Mouse (Mus musculus): Measurements from ENCODE around the gene Baz2b. TPM values are rescaled to one million over a fixed set of nuclear protein-coding genes. Genes with fewer than 3 reads are reported as not detected.

The Baz2b gene
- polyA plus RNA-seq, 1 experiment from 2014 or later: 108 TPM

DNA sequence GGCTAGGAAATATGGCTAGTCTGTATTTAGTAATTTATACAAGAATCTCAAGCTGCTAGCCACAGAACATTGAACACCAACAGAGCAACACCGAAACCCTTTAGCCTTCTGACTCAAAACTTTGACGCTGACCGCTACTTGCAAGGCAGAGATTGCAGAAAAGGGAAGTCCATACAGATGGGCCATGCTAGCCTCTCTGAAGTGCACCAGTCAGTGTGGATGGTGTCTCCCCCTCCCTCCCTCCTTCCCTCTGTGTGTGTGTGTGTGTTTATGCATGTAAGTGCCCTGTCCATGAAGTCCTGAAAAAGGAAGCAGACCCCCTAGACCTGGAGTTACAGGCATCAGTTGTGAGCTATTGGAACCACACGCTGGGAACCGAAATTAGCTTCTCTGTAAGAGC lies 33.6 kb downstream of the Baz2b start:
- H3K4me3 ChIP-seq (ENCODE audit: low read depth, low read length): no peak overlapping the region
- ATAC-seq (ENCODE audit: low FRiP score) (no peak), DNase-seq (ENCODE audit: low spot score) (no peak)
- no peaks in the 10 kb centered on the region for H3K36me3 ChIP-seq (ENCODE audit: control insufficient read depth, insufficient read depth, low read length)
- H3K27me3 ChIP-seq (ENCODE audit: control insufficient read depth, insufficient read depth, low read length): no peaks in the 10 kb centered on the region
- 82% methylated on average over 5 of the region's 5 CpGs for WGBS
- H3K4me1 ChIP-seq (replicated peaks; ENCODE audit: control insufficient read depth, insufficient read depth, low read length): no peaks in the 10 kb centered on the region
- H3K9me3 ChIP-seq (ENCODE audit: control insufficient read depth, low read length): no peaks in the 10 kb centered on the region
- H3K27ac ChIP-seq (ENCODE audit: low read depth, low read length): no peak overlapping the region
- no peak overlapping the region for H3K4me2 ChIP-seq (replicated peaks; ENCODE audit: low read depth, low read length)
- H3K9ac ChIP-seq (ENCODE audit: low read depth, low read length): no peak overlapping the region

GRCm38 (mm10) chr2:60175078-60175477 lies 34.6 kb downstream of the Baz2b start:
- DNase-seq (ENCODE audit: low spot score) (no peak), ATAC-seq (ENCODE audit: low FRiP score) (no peak)
- WGBS: 92% methylated on average over 3 of the region's 4 CpGs
- no peaks in the 10 kb centered on the region for H3K27me3 ChIP-seq (ENCODE audit: control insufficient read depth, insufficient read depth, low read length)
- no peaks in the 10 kb centered on the region for H3K36me3 ChIP-seq (ENCODE audit: control insufficient read depth, insufficient read depth, low read length)
- H3K9me3 ChIP-seq (ENCODE audit: control insufficient read depth, low read length): no peaks in the 10 kb centered on the region
- no peak overlapping the region for H3K4me2 ChIP-seq (replicated peaks; ENCODE audit: low read depth, low read length)
- no peaks in the 10 kb centered on the region for H3K4me1 ChIP-seq (replicated peaks; ENCODE audit: control insufficient read depth, insufficient read depth, low read length)
- H3K27ac ChIP-seq (ENCODE audit: low read depth, low read length): no peak overlapping the region
- H3K9ac ChIP-seq (ENCODE audit: low read depth, low read length): no peak overlapping the region
- H3K4me3 ChIP-seq (ENCODE audit: low read depth, low read length): no peak overlapping the region

DNA sequence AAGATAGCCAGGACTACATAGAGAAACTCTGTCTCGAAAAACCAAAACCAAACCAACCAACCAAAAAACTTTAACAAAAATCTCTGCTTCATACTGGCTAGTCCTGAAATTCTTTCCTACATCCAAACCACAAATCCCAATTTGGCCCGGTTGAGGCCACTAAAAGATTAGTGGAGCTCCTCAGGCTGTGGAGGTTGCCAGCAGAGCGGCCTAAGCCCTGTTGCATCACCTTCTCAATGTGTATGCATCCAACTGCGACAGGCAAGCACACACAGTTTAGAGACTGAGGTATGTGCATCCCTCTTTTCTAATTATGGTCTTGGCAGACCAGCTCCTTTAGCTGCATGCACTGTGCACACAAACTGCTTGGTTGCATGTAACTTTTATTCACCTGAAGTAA lies 36.0 kb downstream of the Baz2b start:
- no peaks in the 10 kb centered on the region for H3K4me1 ChIP-seq (replicated peaks; ENCODE audit: control insufficient read depth, insufficient read depth, low read length)
- H3K27me3 ChIP-seq (ENCODE audit: control insufficient read depth, insufficient read depth, low read length): no peaks in the 10 kb centered on the region
- H3K9me3 ChIP-seq (ENCODE audit: control insufficient read depth, low read length): no peaks in the 10 kb centered on the region
- no peak for DNase-seq (ENCODE audit: low spot score)
- H3K4me2 ChIP-seq (replicated peaks; ENCODE audit: low read depth, low read length): no peak overlapping the region
- no peaks in the 10 kb centered on the region for H3K36me3 ChIP-seq (ENCODE audit: control insufficient read depth, insufficient read depth, low read length)
- H3K9ac ChIP-seq (ENCODE audit: low read depth, low read length): no peak overlapping the region
- no peak for ATAC-seq (ENCODE audit: low FRiP score)
- H3K4me3 ChIP-seq (ENCODE audit: low read depth, low read length): no peak overlapping the region
- 95% methylated on average over 4 of the region's 4 CpGs for WGBS
- H3K27ac ChIP-seq (ENCODE audit: low read depth, low read length): no peak overlapping the region

DNA sequence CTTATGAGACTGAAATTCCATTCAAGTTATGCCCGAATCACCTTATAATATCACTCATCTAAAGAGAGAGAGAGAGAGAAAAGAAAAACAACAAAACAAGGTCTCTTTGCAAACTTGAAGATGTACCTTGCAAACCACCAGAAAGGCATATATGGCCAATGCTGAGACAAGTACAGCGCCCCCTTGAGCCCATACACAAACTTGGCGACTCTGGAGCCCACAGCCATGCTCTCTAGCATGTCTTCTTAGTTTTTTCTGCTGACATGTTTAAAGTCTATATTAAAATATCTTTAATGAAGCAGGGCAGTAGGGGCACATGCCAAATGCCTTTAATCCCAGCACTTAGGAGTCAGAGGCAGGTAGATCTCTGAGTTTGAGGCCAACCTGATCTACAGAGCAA lies 36.4 kb downstream of the Baz2b start:
- no peak overlapping the region for H3K27ac ChIP-seq (ENCODE audit: low read depth, low read length)
- no peak overlapping the region for H3K9ac ChIP-seq (ENCODE audit: low read depth, low read length)
- 58% methylated on average over 3 of the region's 3 CpGs for WGBS
- no peaks in the 10 kb centered on the region for H3K36me3 ChIP-seq (ENCODE audit: control insufficient read depth, insufficient read depth, low read length)
- no peaks in the 10 kb centered on the region for H3K4me1 ChIP-seq (replicated peaks; ENCODE audit: control insufficient read depth, insufficient read depth, low read length)
- no peaks in the 10 kb centered on the region for H3K27me3 ChIP-seq (ENCODE audit: control insufficient read depth, insufficient read depth, low read length)
- DNase-seq (ENCODE audit: low spot score) (no peak), ATAC-seq (ENCODE audit: low FRiP score) (no peak)
- H3K4me2 ChIP-seq (replicated peaks; ENCODE audit: low read depth, low read length): no peak overlapping the region
- H3K4me3 ChIP-seq (ENCODE audit: low read depth, low read length): no peak overlapping the region
- no peaks in the 10 kb centered on the region for H3K9me3 ChIP-seq (ENCODE audit: control insufficient read depth, low read length)

GRCm38 (mm10) chr2:60172531-60172914 lies 37.1 kb downstream of the Baz2b start:
- no peak overlapping the region for H3K27ac ChIP-seq (ENCODE audit: low read depth, low read length)
- no peak for ATAC-seq (ENCODE audit: low FRiP score)
- no peak overlapping the region for H3K4me2 ChIP-seq (replicated peaks; ENCODE audit: low read depth, low read length)
- no peaks in the 10 kb centered on the region for H3K27me3 ChIP-seq (ENCODE audit: control insufficient read depth, insufficient read depth, low read length)
- no peaks in the 10 kb centered on the region for H3K4me1 ChIP-seq (replicated peaks; ENCODE audit: control insufficient read depth, insufficient read depth, low read length)
- no peak overlapping the region for H3K4me3 ChIP-seq (ENCODE audit: low read depth, low read length)
- 58% methylated on average over 2 of the region's 2 CpGs for WGBS
- no peak for DNase-seq (ENCODE audit: low spot score)
- H3K9me3 ChIP-seq (ENCODE audit: control insufficient read depth, low read length): no peaks in the 10 kb centered on the region
- no peaks in the 10 kb centered on the region for H3K36me3 ChIP-seq (ENCODE audit: control insufficient read depth, insufficient read depth, low read length)
- no peak overlapping the region for H3K9ac ChIP-seq (ENCODE audit: low read depth, low read length)

GRCm38 (mm10) chr2:60171786-60172530 lies 37.7 kb downstream of the Baz2b start:
- no peaks in the 10 kb centered on the region for H3K36me3 ChIP-seq (ENCODE audit: control insufficient read depth, insufficient read depth, low read length)
- no peaks in the 10 kb centered on the region for H3K27me3 ChIP-seq (ENCODE audit: control insufficient read depth, insufficient read depth, low read length)
- H3K4me1 ChIP-seq (replicated peaks; ENCODE audit: control insufficient read depth, insufficient read depth, low read length): no peaks in the 10 kb centered on the region
- 83% methylated on average over 7 of the region's 7 CpGs for WGBS
- no peak overlapping the region for H3K9ac ChIP-seq (ENCODE audit: low read depth, low read length)
- DNase-seq (ENCODE audit: low spot score) (no peak), ATAC-seq (ENCODE audit: low FRiP score) (no peak)
- H3K9me3 ChIP-seq (ENCODE audit: control insufficient read depth, low read length): no peaks in the 10 kb centered on the region
- no peak overlapping the region for H3K4me2 ChIP-seq (replicated peaks; ENCODE audit: low read depth, low read length)
- no peak overlapping the region for H3K27ac ChIP-seq (ENCODE audit: low read depth, low read length)
- H3K4me3 ChIP-seq (ENCODE audit: low read depth, low read length): no peak overlapping the region

- Histone ChIP-seq H3K9ac (ENCODE audit: low read depth, low read length) (no peak overlapping the region), H3K27ac (ENCODE audit: low read depth, low read length) (no peak overlapping the region), H3K4me1 (replicated peaks; ENCODE audit: control insufficient read depth, insufficient read depth, low read length) (no peaks in the 10 kb centered on the region), H3K27me3 (ENCODE audit: control insufficient read depth, insufficient read depth, low read length) (no peaks in the 10 kb centered on the region), H3K9me3 (ENCODE audit: control insufficient read depth, low read length) (no peaks in the 10 kb centered on the region), H3K36me3 (ENCODE audit: control insufficient read depth, insufficient read depth, low read length) (no peaks in the 10 kb centered on the region), H3K4me2 (replicated peaks; ENCODE audit: low read depth, low read length) (no peak overlapping the region), H3K4me3 (ENCODE audit: low read depth, low read length) (no peak overlapping the region)
- 91% methylated on average over 4 of the region's 4 CpGs for WGBS
- DNase-seq (ENCODE audit: low spot score): no peak
- no peak for ATAC-seq (ENCODE audit: low FRiP score)
Measured at GRCm38 (mm10) chr2:60166878-60167277, 42.8 kb downstream of the Baz2b start.

DNA sequence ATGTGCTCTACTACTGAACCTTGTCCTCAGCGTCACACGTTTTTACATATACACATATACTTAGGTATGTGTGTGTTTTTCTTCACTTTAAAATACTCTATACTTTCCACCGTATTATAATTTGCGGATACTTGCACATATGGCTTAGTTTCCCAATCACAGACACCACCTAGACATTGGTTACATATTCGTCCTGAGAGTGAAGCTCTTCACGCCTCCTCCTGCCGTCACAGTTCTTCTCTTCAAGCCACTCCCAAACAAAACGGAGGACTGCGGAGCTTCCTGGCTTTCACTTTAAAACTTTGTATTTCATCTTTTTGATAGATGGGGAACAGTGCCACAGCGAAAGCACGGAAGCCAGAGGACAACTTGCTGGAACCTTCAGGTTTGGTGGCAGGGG lies 44.0 kb downstream of the Baz2b start:
- WGBS: 92% methylated on average over 11 of the region's 11 CpGs
- no peak overlapping the region for H3K4me2 ChIP-seq (replicated peaks; ENCODE audit: low read depth, low read length)
- H3K36me3 ChIP-seq (ENCODE audit: control insufficient read depth, insufficient read depth, low read length): no peaks in the 10 kb centered on the region
- H3K4me1 ChIP-seq (replicated peaks; ENCODE audit: control insufficient read depth, insufficient read depth, low read length): no peaks in the 10 kb centered on the region
- H3K27ac ChIP-seq (ENCODE audit: low read depth, low read length): no peak overlapping the region
- H3K9ac ChIP-seq (ENCODE audit: low read depth, low read length): no peak overlapping the region
- no peaks in the 10 kb centered on the region for H3K27me3 ChIP-seq (ENCODE audit: control insufficient read depth, insufficient read depth, low read length)
- DNase-seq (ENCODE audit: low spot score) (no peak), ATAC-seq (ENCODE audit: low FRiP score) (no peak)
- no peaks in the 10 kb centered on the region for H3K9me3 ChIP-seq (ENCODE audit: control insufficient read depth, low read length)
- no peak overlapping the region for H3K4me3 ChIP-seq (ENCODE audit: low read depth, low read length)

GRCm38 (mm10) chr2:60163744-60164143 lies 45.9 kb downstream of the Baz2b start:
- Histone ChIP-seq H3K27me3 (ENCODE audit: control insufficient read depth, insufficient read depth, low read length) (no peaks in the 10 kb centered on the region), H3K9me3 (ENCODE audit: control insufficient read depth, low read length) (no peaks in the 10 kb centered on the region), H3K4me1 (replicated peaks; ENCODE audit: control insufficient read depth, insufficient read depth, low read length) (no peaks in the 10 kb centered on the region), H3K27ac (ENCODE audit: low read depth, low read length) (no peak overlapping the region), H3K4me2 (replicated peaks; ENCODE audit: low read depth, low read length) (no peak overlapping the region), H3K4me3 (ENCODE audit: low read depth, low read length) (no peak overlapping the region), H3K9ac (ENCODE audit: low read depth, low read length) (no peak overlapping the region), H3K36me3 (ENCODE audit: control insufficient read depth, insufficient read depth, low read length) (no peaks in the 10 kb centered on the region)
- ATAC-seq (ENCODE audit: low FRiP score) (no peak), DNase-seq (ENCODE audit: low spot score) (no peak)
- WGBS: 80% methylated on average over 2 of the region's 2 CpGs
